Mouse (Mus musculus): ENCODE data around the gene Troap.

The Troap gene

GRCm38 (mm10) chr15:99074019-99074599, at the start of gene Troap:
Troap (plus strand) TSS chr15:99074575.
- no peak for DNase-seq (ENCODE audit: low spot score in 2 of 2)

- peak in 1 of 2 experiments; percentile 69 for DNase-seq (ENCODE audit: low spot score in 2 of 2)
Observed at GRCm38 (mm10) chr15:99024668-99025314, 49.6 kb upstream of the Troap start.

- DNase-seq (ENCODE audit: low spot score in 2 of 2): no peak
Observed at GRCm38 (mm10) chr15:99025414-99025813, 49.0 kb upstream of the Troap start.

- no peak for DNase-seq (ENCODE audit: low spot score in 2 of 2)
Observed at GRCm38 (mm10) chr15:99026259-99026658, 48.1 kb upstream of the Troap start.

- no peak for DNase-seq (ENCODE audit: low spot score in 2 of 2)
Observed at GRCm38 (mm10) chr15:99027116-99027515, 47.3 kb upstream of the Troap start.

GRCm38 (mm10) chr15:99028874-99029458, 45.4 kb upstream of the Troap start:
- DNase-seq (ENCODE audit: low spot score in 2 of 2): no peak

- DNase-seq (ENCODE audit: low spot score in 2 of 2): peak; percentile 32 to 61
Observed at GRCm38 (mm10) chr15:99029619-99030584, 44.5 kb upstream of the Troap start, which contains the start of gene Tuba1c. Tuba1c (plus strand) TSS chr15:99029891.

- DNase-seq (ENCODE audit: low spot score in 2 of 2): no peak
Observed at GRCm38 (mm10) chr15:99030585-99031387, 43.6 kb upstream of the Troap start.

- no peak for DNase-seq (ENCODE audit: low spot score in 2 of 2)
Observed at GRCm38 (mm10) chr15:99031388-99031675, 43.0 kb upstream of the Troap start.

- no peak for DNase-seq (ENCODE audit: low spot score in 2 of 2)
Observed at GRCm38 (mm10) chr15:99032041-99032725, 42.2 kb upstream of the Troap start.

GRCm38 (mm10) chr15:99032726-99033250, 41.6 kb upstream of the Troap start:
- DNase-seq (ENCODE audit: low spot score in 2 of 2): no peak

GRCm38 (mm10) chr15:99033498-99034270, 40.7 kb upstream of the Troap start:
- no peak for DNase-seq (ENCODE audit: low spot score in 2 of 2)

- DNase-seq (ENCODE audit: low spot score in 2 of 2): no peak
Observed at GRCm38 (mm10) chr15:99035431-99035830, 38.9 kb upstream of the Troap start.

- no peak for DNase-seq (ENCODE audit: low spot score in 2 of 2)
Observed at GRCm38 (mm10) chr15:99036249-99036905, 38.0 kb upstream of the Troap start.

GRCm38 (mm10) chr15:99038025-99038424, 36.4 kb upstream of the Troap start:
- no peak for DNase-seq (ENCODE audit: low spot score in 2 of 2)

- no peak for DNase-seq (ENCODE audit: low spot score in 2 of 2)
Observed at GRCm38 (mm10) chr15:99038797-99039196, 35.6 kb upstream of the Troap start.

- no peak for DNase-seq (ENCODE audit: low spot score in 2 of 2)
Observed at GRCm38 (mm10) chr15:99039306-99039705, 35.1 kb upstream of the Troap start.

- DNase-seq (ENCODE audit: low spot score in 2 of 2): no peak
Observed at GRCm38 (mm10) chr15:99039996-99040919, 34.1 kb upstream of the Troap start.

Measured in frontal cortex, postnatal 10 days (tissue).